Mouse (Mus musculus) kidney, adult 2 months (tissue): ENCODE results near the gene Gsap.

Experiments used
- CTCF ChIP-seq: fragments of 200-500 bp; conservative IDR thresholded peaks from 2 replicates; pipeline ENCODE4 v1.5.1; 2011; ENCODE audit warnings: low read depth, mild to moderate bottlenecking, control low read depth, low read length, moderate library complexity, mixed read lengths; ENCODE audit not compliant: insufficient read depth, insufficient read length
- POLR2A ChIP-seq: fragments of 200-500 bp; IDR thresholded peaks from one replicate; pipeline ENCODE4 v1.6.1; 2011; ENCODE audit warnings: low read depth, low read length, control low read depth

DNA sequence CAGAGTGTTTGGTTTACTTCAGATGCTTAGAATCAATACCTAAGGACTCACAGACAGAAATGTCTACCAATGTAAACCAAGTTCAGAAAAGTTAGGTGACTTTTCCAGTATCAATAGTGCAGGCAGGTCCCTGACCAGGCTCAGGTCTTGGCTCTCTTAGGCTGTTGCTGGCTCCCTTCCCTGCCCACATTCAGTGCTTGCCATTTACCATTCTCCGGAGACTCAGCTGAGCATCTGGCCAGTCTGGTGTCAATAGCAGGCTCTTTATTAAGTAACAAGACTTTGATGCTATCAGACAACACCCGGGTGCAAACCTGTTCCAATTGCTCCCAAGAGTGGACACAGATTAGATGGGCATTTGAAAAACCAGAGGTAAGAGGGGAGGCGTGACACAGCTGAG lies 13.7 kb upstream of the Gsap start:
- no peak for TF ChIP-seq POLR2A
- TF ChIP-seq CTCF = no peak
